Mouse (Mus musculus) left cerebral cortex, adult 2 months (tissue): ENCODE results near the gene Cldn11. TPM values are rescaled to one million over a fixed set of nuclear protein-coding genes. Genes with fewer than 3 reads are reported as not detected.
A peak's percentile ranks its signal among the peaks of the same experiment; 100 is the strongest.

Experiments
- DNase-seq, 2 experiments: peaks; one replicate each; pipeline ENCODE4 v3.0.0; 2021 to 2022; ENCODE audit warnings: low spot score in 2 of 2, mixed read lengths in 1 of 2; ENCODE audit errors: extremely low spot score in 1 of 2
- H3K27ac ChIP-seq: fragments of 200-600 bp; 2 replicates; pipeline ENCODE4 v1.8.1; 2022
- H3K4me3 ChIP-seq: fragments of 200-600 bp; 2 replicates; pipeline ENCODE4 v1.8.1; 2022
- CTCF ChIP-seq: fragments of 200-600 bp; IDR thresholded peaks from 2 replicates; pipeline ENCODE4 v1.8.1; 2022; ENCODE audit warnings: antibody characterized with exemption, mild to moderate bottlenecking, moderate library complexity
- intact Hi-C: fragments of 180-260 bp; cut with DNase I; formaldehyde crosslinking; loops from one replicate; pipeline ENCODE4 v1.15.1; 2025
- total RNA-seq, 2 experiments: library from RNA; stranded (reverse); gene quantifications; 2 replicates each; pipeline ENCODE4 v1.2.3; 2021

Gene Cldn11
- total RNA-seq, 2 experiments from 2014 or later, result 73.8 to 75.7 TPM

DNA sequence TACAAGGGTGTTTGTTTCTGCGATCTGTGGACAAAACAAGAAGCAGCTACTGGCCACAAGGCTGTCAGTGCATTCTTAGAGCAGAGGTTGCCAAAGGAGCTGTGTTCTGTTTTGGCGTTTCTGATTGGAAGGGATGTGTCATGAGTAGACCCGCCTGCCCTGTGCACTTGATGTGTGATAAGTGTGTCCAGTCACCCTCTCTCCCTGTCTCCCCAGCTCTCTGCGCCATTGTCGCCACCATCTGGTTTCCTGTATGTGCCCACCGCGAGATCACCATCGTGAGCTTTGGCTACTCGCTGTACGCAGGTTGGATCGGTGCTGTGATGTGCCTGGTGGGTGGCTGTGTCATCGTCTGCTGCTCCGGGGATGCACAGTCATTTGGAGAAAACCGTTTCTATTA, 13.1 kb downstream of the Cldn11 start:
- Histone ChIP-seq H3K27ac (no peak overlapping the region), H3K4me3 (no peak overlapping the region)
- no peak for DNase-seq
- intact Hi-C loops, result no loop called here
- no peak for TF ChIP-seq CTCF

DNA sequence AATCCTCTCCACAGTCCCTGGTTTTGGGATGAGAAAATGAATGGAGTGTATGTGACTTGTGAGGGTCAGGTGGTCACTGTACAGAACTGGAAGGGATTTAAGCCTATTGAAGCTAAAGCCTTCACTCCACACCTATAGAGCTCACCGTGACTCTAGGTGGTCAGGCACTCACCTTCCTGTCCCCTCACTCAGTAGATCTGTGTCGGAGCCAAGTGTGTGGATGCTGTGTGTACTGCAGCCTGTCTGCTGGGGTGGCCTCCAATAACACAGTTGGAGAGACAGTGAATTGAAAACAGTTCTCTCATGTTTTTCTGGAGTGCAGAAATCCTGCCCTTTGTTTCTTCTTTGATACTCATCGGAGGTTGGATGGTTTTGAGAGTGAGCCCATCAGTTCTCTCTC, 16.1 kb downstream of the Cldn11 start:
- no peak for DNase-seq
- Histone ChIP-seq H3K27ac (peak overlapping the region; percentile 40; the same call in 1 of the 2 replicates), H3K4me3 (no peak overlapping the region)
- TF ChIP-seq CTCF, result no peak; the same call in 1 of the 2 replicates
- intact Hi-C loops, result no loop called here

DNA sequence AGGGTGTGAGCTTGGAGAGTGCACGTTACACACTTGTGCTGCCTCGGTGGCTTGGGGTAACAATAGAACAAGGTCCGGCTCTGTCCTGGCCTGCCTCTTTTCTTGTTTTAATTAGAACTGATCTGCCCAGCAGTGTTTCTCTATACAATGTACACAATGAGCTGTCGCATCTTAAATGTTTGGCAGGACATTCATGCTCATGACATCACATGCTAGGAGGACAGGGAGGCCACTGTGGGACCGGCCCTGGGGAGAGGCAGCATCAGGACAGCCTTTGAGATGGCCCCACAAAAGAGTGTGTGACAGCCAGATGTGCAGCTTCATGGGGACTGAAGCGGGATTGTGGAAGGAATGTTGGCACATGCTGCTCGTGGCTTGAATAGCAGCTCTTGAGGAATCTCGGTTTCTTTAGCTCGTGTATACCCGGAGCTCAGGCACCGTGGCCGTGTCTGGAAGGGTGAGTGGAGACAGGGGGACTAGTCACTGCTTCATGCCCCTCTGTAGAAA, 16.7 kb downstream of the Cldn11 start:
- DNase-seq, result peak in 1 of 2 experiments; percentile 34
- intact Hi-C loops, result no loop called here
- peak overlapping the region; percentile 26; the same call in 1 of the 2 replicates for H3K27ac ChIP-seq

DNA sequence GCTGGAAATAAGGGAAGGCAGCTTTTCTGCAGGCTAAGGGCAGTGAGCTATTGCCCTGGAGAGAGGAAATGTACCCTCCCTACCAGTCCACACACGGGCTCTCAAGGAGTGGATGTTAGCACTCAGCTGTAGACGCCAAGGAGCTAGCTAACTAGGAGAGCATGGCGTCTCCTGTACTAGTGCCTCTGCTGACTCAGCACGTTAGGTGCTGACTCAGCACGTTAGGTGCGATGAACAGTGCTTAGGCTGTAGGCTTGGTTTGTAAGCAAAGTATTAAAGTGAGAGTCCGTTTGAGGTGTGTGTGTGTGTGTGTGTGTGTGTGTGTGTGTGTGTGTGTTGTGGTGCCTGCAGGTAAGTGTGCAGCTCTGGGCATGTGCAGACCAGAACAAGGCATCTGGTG, 40.6 kb downstream of the Cldn11 start:
- Histone ChIP-seq H3K4me3 (no peak overlapping the region), H3K27ac (no peak overlapping the region)
- TF ChIP-seq CTCF, result no peak
- no peak for DNase-seq
- intact Hi-C loops, result no loop called here

More for the DNA sequence above, 16.7 kb downstream of the Cldn11 start:
- TF ChIP-seq CTCF, result no peak
- no peak overlapping the region for H3K4me3 ChIP-seq

DNA sequence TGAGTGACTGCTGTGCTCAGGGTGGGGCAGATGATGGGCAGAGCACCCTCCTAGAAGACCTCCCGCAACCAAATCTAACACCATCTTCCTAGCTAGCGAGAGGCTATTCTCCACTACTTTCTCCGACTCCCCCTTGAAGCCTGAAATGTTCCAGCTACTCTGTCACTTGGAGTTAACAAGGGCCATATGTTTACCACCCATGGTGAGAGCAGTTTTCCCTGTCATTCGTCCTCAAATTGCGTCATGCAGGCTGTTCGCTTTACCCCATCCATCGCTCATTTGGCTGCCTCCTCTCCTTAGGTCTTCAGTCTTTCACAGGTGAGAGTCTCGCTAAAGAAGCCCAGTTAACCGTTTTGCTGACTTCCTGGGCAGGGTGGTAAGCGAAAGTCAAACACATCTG, 41.7 kb downstream of the Cldn11 start:
- intact Hi-C loops, result no loop called here

DNA sequence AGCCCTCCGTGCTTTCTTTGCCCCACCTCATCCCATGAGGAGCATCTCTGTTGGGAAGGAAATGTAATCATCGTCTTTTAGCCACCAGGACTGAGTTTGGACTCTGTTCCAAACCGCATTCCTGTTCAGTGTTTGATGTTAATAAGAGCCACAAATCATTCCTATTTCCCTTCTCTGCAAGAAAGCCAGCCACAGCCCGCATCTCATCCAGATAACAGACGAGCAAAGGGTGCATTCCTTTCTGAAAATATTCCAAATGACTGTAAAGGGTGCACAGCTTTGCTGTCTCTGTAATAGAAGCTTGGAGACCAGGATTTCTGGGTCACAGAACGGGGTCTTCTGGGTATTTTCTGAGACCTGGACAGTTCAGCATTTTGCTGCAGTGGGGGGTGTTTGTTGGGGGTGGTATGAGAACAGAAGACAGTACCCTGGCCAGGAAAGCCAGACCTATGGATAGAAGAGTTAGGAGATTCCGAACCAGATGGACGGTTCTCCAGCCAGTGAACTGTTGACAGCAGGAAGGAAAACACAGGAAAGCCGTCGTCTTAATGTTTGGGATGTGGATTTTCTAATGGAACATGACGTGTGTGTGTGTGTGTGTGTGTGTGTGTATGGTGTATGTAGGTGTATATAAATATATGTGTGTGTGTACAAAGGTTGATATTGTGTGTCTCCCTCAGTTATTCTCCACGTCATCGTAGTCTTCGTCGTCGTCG, 49.6 kb downstream of the Cldn11 start:
- intact Hi-C loops, result no loop called here
- Histone ChIP-seq H3K4me3 (no peak overlapping the region), H3K27ac (no peak overlapping the region)
- DNase-seq, result no peak
- TF ChIP-seq CTCF, result no peak

More for the DNA sequence above, 41.7 kb downstream of the Cldn11 start:
- no peak for DNase-seq
- TF ChIP-seq CTCF, result no peak
- Histone ChIP-seq H3K4me3 (no peak overlapping the region), H3K27ac (no peak overlapping the region)

DNA sequence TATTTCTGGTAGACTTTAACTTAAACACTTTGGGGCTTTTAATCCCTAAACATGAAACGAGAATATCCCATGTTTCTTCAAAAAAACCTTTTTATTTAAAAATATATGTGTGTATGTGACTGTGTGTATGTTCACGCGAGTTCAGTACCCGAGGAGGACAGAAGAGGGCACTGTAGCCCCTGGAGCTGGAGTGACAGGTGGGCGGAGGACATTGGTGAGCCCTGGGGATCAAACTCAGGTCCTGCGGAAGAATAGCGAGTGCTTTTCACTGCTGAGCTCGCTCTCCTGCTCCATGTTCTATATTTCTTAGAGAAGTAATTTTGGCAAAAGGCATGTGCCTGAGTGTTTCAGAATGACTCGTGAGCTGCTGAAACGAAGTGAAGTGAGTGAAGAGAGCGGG, 54.2 kb downstream of the Cldn11 start:
- Histone ChIP-seq H3K4me3 (no peak overlapping the region), H3K27ac (no peak overlapping the region)
- DNase-seq, result no peak
- intact Hi-C loops, result no loop called here
- no peak for TF ChIP-seq CTCF

DNA sequence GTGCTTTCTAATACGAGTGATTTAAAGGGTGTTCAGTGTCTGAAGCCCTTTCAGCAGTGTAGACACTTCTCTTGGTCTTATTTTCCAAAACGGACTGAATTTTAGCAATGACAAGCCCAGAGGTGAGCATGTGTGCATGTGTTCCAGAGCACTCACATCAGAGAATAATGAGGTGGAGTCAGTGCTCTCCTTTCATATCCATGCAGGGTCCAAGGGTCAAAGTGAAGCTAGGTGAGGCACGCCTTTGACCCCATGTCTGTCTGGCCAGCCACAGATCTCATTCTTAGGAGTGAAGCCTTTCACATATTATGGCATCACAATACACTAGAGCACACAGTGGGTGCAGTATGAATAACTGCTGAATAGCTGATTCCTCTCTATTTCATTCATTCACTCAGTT, 55.4 kb downstream of the Cldn11 start:
- DNase-seq, result no peak
- Histone ChIP-seq H3K4me3 (no peak overlapping the region), H3K27ac (no peak overlapping the region)
- no peak for TF ChIP-seq CTCF
- intact Hi-C loops, result no loop called here

DNA sequence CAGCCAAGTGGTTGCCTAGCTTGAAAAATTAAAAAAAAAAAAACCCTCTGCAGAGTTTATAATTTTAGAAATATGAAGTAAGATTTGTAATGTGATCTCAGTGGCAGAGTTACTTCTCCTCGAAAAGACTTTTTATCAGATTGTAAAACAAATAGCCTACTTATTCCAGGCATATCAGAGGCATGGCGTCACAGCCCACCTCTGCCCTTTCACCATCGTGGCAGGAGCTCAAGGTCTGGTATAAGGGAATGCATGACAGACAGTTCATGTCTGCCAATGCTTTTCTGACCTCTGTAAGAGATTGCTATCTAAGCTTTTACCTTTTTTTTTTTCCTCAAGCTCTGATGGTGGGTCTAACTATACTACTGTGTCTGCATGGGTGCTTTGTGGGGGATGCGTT, 58.3 kb downstream of the Cldn11 start:
- DNase-seq, result no peak
- intact Hi-C loops, result no loop called here
- no peak overlapping the region for H3K4me3 ChIP-seq
- TF ChIP-seq CTCF, result no peak
- H3K27ac ChIP-seq, result peak overlapping the region; percentile 55; the same call in 1 of the 2 replicates

DNA sequence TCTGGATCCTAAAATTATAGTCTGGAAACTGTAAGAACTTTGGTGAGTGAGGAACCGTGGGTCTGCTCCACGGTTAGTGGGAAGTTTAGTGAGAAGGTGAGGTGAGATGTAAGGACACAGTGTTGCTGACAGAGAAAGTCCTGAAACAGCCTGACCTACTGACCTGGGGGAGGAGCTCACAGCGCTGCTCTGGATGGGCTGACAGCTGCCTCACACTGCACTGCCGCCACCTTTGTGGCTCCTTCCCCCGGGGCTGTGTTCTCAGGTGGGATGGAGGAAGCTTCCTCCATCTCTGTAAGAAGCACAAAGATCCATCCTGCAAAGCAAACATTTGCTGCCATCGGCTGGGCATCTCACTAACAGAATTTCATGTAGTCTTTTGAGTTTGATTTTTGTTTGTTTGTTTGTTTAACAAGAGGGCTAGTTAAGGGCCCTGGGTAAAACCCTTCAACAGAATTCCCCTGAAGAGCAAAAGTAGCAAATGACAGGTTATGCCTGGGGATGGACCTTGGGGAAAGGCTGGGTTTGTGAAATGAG, 58.8 kb downstream of the Cldn11 start:
- Histone ChIP-seq H3K4me3 (no peak overlapping the region), H3K27ac (peak overlapping the region; percentile 55)
- TF ChIP-seq CTCF, result no peak
- intact Hi-C loops, result no loop called here
- DNase-seq, result no peak

DNA sequence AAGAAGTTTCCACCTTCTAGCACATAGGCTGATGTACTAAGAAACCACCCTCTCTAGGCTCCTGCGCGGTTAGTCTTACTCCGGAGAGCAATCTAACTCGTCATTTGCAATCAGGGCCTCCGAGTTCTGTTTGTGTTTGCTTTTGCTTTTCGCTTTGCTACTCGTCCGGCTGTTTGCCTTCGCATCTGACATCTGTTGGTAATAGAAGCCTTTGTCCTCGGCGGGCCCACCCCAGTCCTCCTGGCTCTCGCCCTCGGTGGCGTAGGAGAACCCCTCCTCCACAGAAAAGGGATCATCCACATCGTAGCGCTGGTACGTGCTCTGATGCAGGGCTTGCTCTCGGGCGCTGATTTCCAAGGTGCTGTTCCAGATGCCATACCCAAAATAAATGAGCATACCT, 59.3 kb downstream of the Cldn11 start:
- intact Hi-C loops, result no loop called here
- peak overlapping the region; percentile 55 for H3K27ac ChIP-seq
- TF ChIP-seq CTCF, result no peak
- peak in 1 of 2 experiments; percentile 38 for DNase-seq
- H3K4me3 ChIP-seq, result no peak overlapping the region

DNA sequence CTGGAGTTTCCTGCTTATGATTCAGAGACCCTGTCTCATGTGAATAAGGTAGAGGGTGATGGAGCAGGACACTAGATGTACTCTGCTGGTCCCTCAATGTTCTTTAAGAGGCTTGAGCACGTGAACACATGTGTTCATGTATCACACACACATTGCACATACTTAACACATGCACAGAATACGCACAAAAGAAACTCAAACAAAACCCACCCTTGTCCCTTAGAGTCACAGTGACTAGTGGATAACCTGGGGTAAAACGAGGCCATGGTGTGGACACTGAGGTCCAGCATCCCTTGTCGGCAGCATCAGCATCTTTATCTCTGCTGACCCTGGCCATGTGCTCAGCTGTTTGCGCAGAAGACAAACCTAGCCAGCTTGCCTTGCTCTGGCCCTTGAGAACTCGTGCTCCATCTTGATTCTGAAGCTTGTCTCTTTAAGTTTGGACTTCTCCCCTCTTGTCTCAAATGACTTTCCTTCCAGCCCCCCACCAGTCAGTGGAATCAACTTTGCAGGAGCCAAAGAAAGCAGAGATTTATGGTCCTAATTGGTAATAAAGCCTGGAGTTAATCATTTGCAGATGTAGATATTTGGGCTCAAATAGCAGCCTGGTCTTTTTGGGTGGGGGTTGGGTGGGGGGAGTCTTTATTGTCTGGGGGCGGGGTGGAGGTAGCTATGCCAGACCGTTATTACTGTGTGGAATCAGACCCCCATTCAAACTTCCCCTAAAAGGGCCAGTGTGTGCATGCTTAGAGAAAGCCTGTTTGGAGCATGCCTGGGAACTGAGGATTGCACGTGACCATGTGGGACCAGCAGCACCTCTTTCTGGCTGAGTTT, 62.7 kb downstream of the Cldn11 start:
- intact Hi-C loops, result no loop called here
- H3K4me3 ChIP-seq, result no peak overlapping the region
- peak overlapping the region; percentile 74; the same call in 1 of the 2 replicates for H3K27ac ChIP-seq
- TF ChIP-seq CTCF, result no peak
- no peak for DNase-seq
